Mouse (Mus musculus) stomach, embryonic 14.5 days (tissue): ENCODE measurements at regions not wholly inside any gene's neighbourhood (a gene's known extent, or its start where the extent isn't known, plus 50 kb on each side); places are given as distances from the start of the nearest gene placed in this dataset.

Experiments
- ATAC-seq: fragments of 200-750 bp; cut with Nextera tagmentation; 2 replicates; pipeline ENCODE4 v1.8.0; 2017; ENCODE audit warnings: low read depth, moderate TSS enrichment; ENCODE audit not compliant: insufficient number of reproducible peaks, insufficient read depth, low FRiP score
- H3K27ac ChIP-seq: fragments of 300-500 bp; sonication (generic); 2 replicates; pipeline ENCODE4 v1.5.1; 2014; ENCODE audit warnings: mild to moderate bottlenecking, low read length, moderate library complexity, mixed read lengths
- H3K27me3 ChIP-seq: fragments of 300-500 bp; sonication (generic); 2 replicates; pipeline ENCODE4 v1.6.1; 2014; ENCODE audit warnings: low read length, control low read depth, mixed read lengths; ENCODE audit not compliant: control insufficient read depth, insufficient read depth
- H3K36me3 ChIP-seq: fragments of 300-500 bp; sonication (generic); 2 replicates; pipeline ENCODE4 v1.6.1; 2014; ENCODE audit warnings: mild to moderate bottlenecking, control low read depth, low read length, moderate library complexity, mixed read lengths; ENCODE audit not compliant: control insufficient read depth, insufficient read depth
- H3K4me1 ChIP-seq: fragments of 300-500 bp; sonication (generic); 2 replicates; pipeline ENCODE4 v1.6.1; 2014; ENCODE audit warnings: low read length, control low read depth, mixed read lengths; ENCODE audit not compliant: control insufficient read depth, insufficient read depth
- H3K4me2 ChIP-seq: fragments of 300-500 bp; sonication (generic); replicated peaks from 2 replicates; pipeline ENCODE4 v1.6.1; 2014; ENCODE audit warnings: low read depth, low read length, control low read depth
- H3K4me3 ChIP-seq: fragments of 300-500 bp; sonication (generic); 2 replicates; pipeline ENCODE4 v1.5.1; 2014; ENCODE audit warnings: low read depth, low read length, control low read depth
- H3K9ac ChIP-seq: fragments of 300-500 bp; sonication (generic); replicated peaks from 2 replicates; pipeline ENCODE4 v1.6.1; 2014; ENCODE audit warnings: low read depth, mild to moderate bottlenecking, control low read depth, low read length, moderate library complexity, mixed read lengths
- H3K9me3 ChIP-seq: fragments of 300-500 bp; sonication (generic); 2 replicates; pipeline ENCODE4 v1.6.1; 2016; ENCODE audit warnings: low read depth, low read length, control low read depth; ENCODE audit not compliant: control insufficient read depth
- WGBS: fragments of 180-500 bp; shearing (Covaris S2); extraction: QIAGEN DNeasy Blood & Tissue Kit; methylation state at CpG from one replicate; pipeline ENCODE4 v1.1.7; 2014; 5-methylcytosine and 5-hydroxymethylcytosine counted together

GRCm38 (mm10) chr13:81982491-81982890 is 199.6 kb downstream of the Cetn3 start:
- Histone ChIP-seq H3K4me2 (no peak overlapping the region), H3K9me3 (no peaks in the 10 kb centered on the region), H3K4me1 (no peaks in the 10 kb centered on the region), H3K4me3 (no peak overlapping the region), H3K36me3 (no peaks in the 10 kb centered on the region), H3K27ac (no peak overlapping the region), H3K27me3 (no peaks in the 10 kb centered on the region), H3K9ac (no peak overlapping the region)
- ATAC-seq, result no peak
- 32% methylated on average over 2 of the region's 2 CpGs for WGBS

GRCm38 (mm10) chr13:82000681-82001212 is 217.9 kb downstream of the Cetn3 start:
- H3K27ac ChIP-seq, result no peak overlapping the region
- H3K27me3 ChIP-seq, result no peaks in the 10 kb centered on the region
- no peak for ATAC-seq
- no peaks in the 10 kb centered on the region for H3K4me1 ChIP-seq
- no peak overlapping the region for H3K4me3 ChIP-seq
- H3K9me3 ChIP-seq, result no peaks in the 10 kb centered on the region
- no peak overlapping the region for H3K4me2 ChIP-seq
- H3K9ac ChIP-seq, result no peak overlapping the region
- no peaks in the 10 kb centered on the region for H3K36me3 ChIP-seq
- WGBS, result 81% methylated on average over 3 of the region's 3 CpGs

GRCm38 (mm10) chr13:82005929-82006726 is 223.3 kb downstream of the Cetn3 start:
- Histone ChIP-seq H3K9me3 (no peaks in the 10 kb centered on the region), H3K27ac (no peak overlapping the region), H3K27me3 (no peaks in the 10 kb centered on the region), H3K4me3 (no peak overlapping the region), H3K9ac (no peak overlapping the region), H3K4me1 (no peaks in the 10 kb centered on the region), H3K4me2 (no peak overlapping the region), H3K36me3 (no peaks in the 10 kb centered on the region)
- WGBS, result 69% methylated on average over 7 of the region's 7 CpGs
- no peak for ATAC-seq

- no peak for ATAC-seq
- Histone ChIP-seq H3K4me2 (no peak overlapping the region), H3K9ac (no peak overlapping the region), H3K27me3 (no peaks in the 10 kb centered on the region), H3K4me3 (no peak overlapping the region), H3K36me3 (no peaks in the 10 kb centered on the region), H3K9me3 (no peaks in the 10 kb centered on the region), H3K4me1 (no peaks in the 10 kb centered on the region), H3K27ac (no peak overlapping the region)
Measured at GRCm38 (mm10) chr13:82007222-82007621, 224.3 kb downstream of the Cetn3 start.

GRCm38 (mm10) chr13:82039623-82040022 is 256.7 kb downstream of the Cetn3 start:
- no peaks in the 10 kb centered on the region for H3K36me3 ChIP-seq
- H3K27ac ChIP-seq, result no peak overlapping the region
- 26% methylated on average over 2 of the region's 2 CpGs for WGBS
- no peaks in the 10 kb centered on the region for H3K27me3 ChIP-seq
- ATAC-seq, result no peak
- H3K4me3 ChIP-seq, result no peak overlapping the region
- no peaks in the 10 kb centered on the region for H3K9me3 ChIP-seq
- no peak overlapping the region for H3K4me2 ChIP-seq
- no peaks in the 10 kb centered on the region for H3K4me1 ChIP-seq
- H3K9ac ChIP-seq, result no peak overlapping the region

GRCm38 (mm10) chr13:82058131-82058731 is 275.4 kb downstream of the Cetn3 start:
- no peak overlapping the region for H3K4me2 ChIP-seq
- WGBS, result 54% methylated on average over 3 of the region's 3 CpGs
- no peak overlapping the region for H3K9ac ChIP-seq
- 0 out of 2 replicates have a peak, but pooled peaks cover 3% of the 10 kb centered on the region for H3K4me1 ChIP-seq
- H3K4me3 ChIP-seq, result no peak overlapping the region
- H3K36me3 ChIP-seq, result no peaks in the 10 kb centered on the region
- H3K27ac ChIP-seq, result no peak overlapping the region
- H3K9me3 ChIP-seq, result no peaks in the 10 kb centered on the region
- ATAC-seq, result no peak
- H3K27me3 ChIP-seq, result no peaks in the 10 kb centered on the region

- Histone ChIP-seq H3K4me1 (0 out of 2 replicates have a peak, but pooled peaks cover 3% of the 10 kb centered on the region), H3K4me2 (no peak overlapping the region), H3K36me3 (no peaks in the 10 kb centered on the region), H3K9me3 (no peaks in the 10 kb centered on the region), H3K27me3 (no peaks in the 10 kb centered on the region), H3K27ac (no peak overlapping the region), H3K9ac (no peak overlapping the region), H3K4me3 (no peak overlapping the region)
- 65% methylated on average over 3 of the region's 3 CpGs for WGBS
- ATAC-seq, result no peak
Measured at GRCm38 (mm10) chr13:82058872-82059271, 276.0 kb downstream of the Cetn3 start.

GRCm38 (mm10) chr13:82059498-82059897 is 276.6 kb downstream of the Cetn3 start:
- Histone ChIP-seq H3K9ac (no peak overlapping the region), H3K36me3 (no peaks in the 10 kb centered on the region), H3K27me3 (no peaks in the 10 kb centered on the region), H3K4me3 (no peak overlapping the region), H3K4me2 (no peak overlapping the region), H3K27ac (no peak overlapping the region), H3K4me1 (0 out of 2 replicates have a peak, but pooled peaks cover 3% of the 10 kb centered on the region), H3K9me3 (no peaks in the 10 kb centered on the region)
- ATAC-seq, result peak; percentile 58; the same call in 1 of the 2 replicates
- WGBS, result 19% methylated on average over 5 of the region's 5 CpGs
